Mouse (Mus musculus): ENCODE results near the gene Slc48a1. TPM values are rescaled to one million over a fixed set of nuclear protein-coding genes. Genes with fewer than 3 reads are reported as not detected.

Gene Slc48a1
- polyA plus RNA-seq (2016; fragmentation: Nextera tagmentation; extraction: Ambion mirVana), result 41.6 and 43.3 TPM in 2 replicates

- no peak for ATAC-seq (ENCODE audit: low FRiP score)
- Histone ChIP-seq H3K27me3 (peaks cover 23% of the 10 kb centered on the region), H3K4me2 (replicated peaks) (no peak within 1 kb of the TSS), H3K4me3 (no peak within 1 kb of the TSS), H3K4me1 (peaks cover 23% of the 10 kb centered on the region), H3K9ac (no peak within 1 kb of the TSS), H3K9me3 (replicated peaks) (no peaks in the 10 kb centered on the region), H3K36me3 (no peaks in the 10 kb centered on the region), H3K27ac (no peak within 1 kb of the TSS)
- 73% methylated on average over 8 of the region's 8 CpGs for WGBS
Measured at GRCm38 (mm10) chr15:97778311-97779098, at the start of gene Slc48a1. Slc48a1 (plus strand) TSS chr15:97778520.

GRCm38 (mm10) chr15:97728804-97729203 lies 49.5 kb upstream of the Slc48a1 start:
- Histone ChIP-seq H3K9me3 (replicated peaks) (no peaks in the 10 kb centered on the region; the same call in 1 of the 2 replicates), H3K4me1 (no peaks in the 10 kb centered on the region; the same call in 1 of the 2 replicates), H3K9ac (no peak overlapping the region), H3K4me3 (no peak overlapping the region), H3K27ac (no peak overlapping the region), H3K36me3 (no peaks in the 10 kb centered on the region), H3K27me3 (no peaks in the 10 kb centered on the region), H3K4me2 (replicated peaks) (no peak overlapping the region)
- ATAC-seq (ENCODE audit: low FRiP score), result no peak
- 66% methylated on average over 7 of the region's 7 CpGs for WGBS

- H3K27ac ChIP-seq, result no peak overlapping the region
- no peak overlapping the region for H3K4me3 ChIP-seq
- H3K9me3 ChIP-seq (replicated peaks), result no peaks in the 10 kb centered on the region; the same call in 1 of the 2 replicates
- WGBS, result 68% methylated on average over 6 of the region's 6 CpGs
- no peak overlapping the region for H3K4me2 ChIP-seq (replicated peaks)
- H3K9ac ChIP-seq, result no peak overlapping the region
- H3K36me3 ChIP-seq, result no peaks in the 10 kb centered on the region
- ATAC-seq (ENCODE audit: low FRiP score), result no peak
- H3K27me3 ChIP-seq, result no peaks in the 10 kb centered on the region
- no peaks in the 10 kb centered on the region; the same call in 1 of the 2 replicates for H3K4me1 ChIP-seq
Measured at GRCm38 (mm10) chr15:97730365-97730764, 48.0 kb upstream of the Slc48a1 start.

- Histone ChIP-seq H3K36me3 (no peaks in the 10 kb centered on the region), H3K27ac (no peak within 1 kb of the TSS), H3K9ac (no peak within 1 kb of the TSS), H3K27me3 (no peaks in the 10 kb centered on the region), H3K4me2 (replicated peaks) (no peak within 1 kb of the TSS), H3K4me3 (no peak within 1 kb of the TSS), H3K4me1 (no peaks in the 10 kb centered on the region; the same call in 1 of the 2 replicates), H3K9me3 (replicated peaks) (no peaks in the 10 kb centered on the region; the same call in 1 of the 2 replicates)
- ATAC-seq (ENCODE audit: low FRiP score), result no peak
- WGBS, result 86% methylated on average over 8 of the region's 8 CpGs
Measured at GRCm38 (mm10) chr15:97731111-97731510, 47.2 kb upstream of the Slc48a1 start, which contains the start of gene Endou. Endou (minus strand) TSS chr15:97731339.

GRCm38 (mm10) chr15:97731988-97732387 lies 46.3 kb upstream of the Slc48a1 start:
- no peak for ATAC-seq (ENCODE audit: low FRiP score)
- no peak overlapping the region for H3K9ac ChIP-seq
- H3K36me3 ChIP-seq, result no peaks in the 10 kb centered on the region
- no peak overlapping the region for H3K4me3 ChIP-seq
- 89% methylated on average over 11 of the region's 11 CpGs for WGBS
- no peaks in the 10 kb centered on the region; the same call in 1 of the 2 replicates for H3K4me1 ChIP-seq
- H3K4me2 ChIP-seq (replicated peaks), result no peak overlapping the region
- no peaks in the 10 kb centered on the region for H3K27me3 ChIP-seq
- no peaks in the 10 kb centered on the region; the same call in 1 of the 2 replicates for H3K9me3 ChIP-seq (replicated peaks)
- no peak overlapping the region for H3K27ac ChIP-seq

GRCm38 (mm10) chr15:97738923-97739322 lies 39.4 kb upstream of the Slc48a1 start:
- H3K27me3 ChIP-seq, result no peaks in the 10 kb centered on the region
- no peaks in the 10 kb centered on the region for H3K4me1 ChIP-seq
- no peak overlapping the region for H3K4me3 ChIP-seq
- no peak overlapping the region for H3K27ac ChIP-seq
- no peak overlapping the region for H3K4me2 ChIP-seq (replicated peaks)
- WGBS, result 94% methylated on average over 7 of the region's 7 CpGs
- H3K36me3 ChIP-seq, result no peaks in the 10 kb centered on the region
- ATAC-seq (ENCODE audit: low FRiP score), result no peak
- H3K9ac ChIP-seq, result no peak overlapping the region
- H3K9me3 ChIP-seq (replicated peaks), result 0 out of 2 replicates have a peak, but pooled peaks cover 4% of the 10 kb centered on the region

GRCm38 (mm10) chr15:97740283-97740732 lies 38.0 kb upstream of the Slc48a1 start:
- Histone ChIP-seq H3K9me3 (replicated peaks) (0 out of 2 replicates have a peak, but pooled peaks cover 4% of the 10 kb centered on the region), H3K9ac (no peak overlapping the region), H3K36me3 (no peaks in the 10 kb centered on the region), H3K4me3 (no peak overlapping the region), H3K27ac (no peak overlapping the region), H3K27me3 (no peaks in the 10 kb centered on the region), H3K4me2 (replicated peaks) (no peak overlapping the region), H3K4me1 (peaks cover 11% of the 10 kb centered on the region)
- 90% methylated on average over 9 of the region's 9 CpGs for WGBS
- no peak for ATAC-seq (ENCODE audit: low FRiP score)

- WGBS, result 84% methylated on average over 12 of the region's 12 CpGs
- no peak for ATAC-seq (ENCODE audit: low FRiP score)
- Histone ChIP-seq H3K27ac (no peak overlapping the region), H3K4me2 (replicated peaks) (no peak overlapping the region), H3K9ac (no peak overlapping the region), H3K27me3 (no peaks in the 10 kb centered on the region), H3K36me3 (no peaks in the 10 kb centered on the region), H3K4me1 (peaks cover 14% of the 10 kb centered on the region), H3K4me3 (no peak overlapping the region), H3K9me3 (replicated peaks) (0 out of 2 replicates have a peak, but pooled peaks cover 4% of the 10 kb centered on the region)
Measured at GRCm38 (mm10) chr15:97741662-97742061, 36.7 kb upstream of the Slc48a1 start.

GRCm38 (mm10) chr15:97742074-97742473 lies 36.2 kb upstream of the Slc48a1 start:
- H3K36me3 ChIP-seq, result no peaks in the 10 kb centered on the region
- H3K9ac ChIP-seq, result no peak overlapping the region
- no peaks in the 10 kb centered on the region for H3K27me3 ChIP-seq
- peaks cover 14% of the 10 kb centered on the region for H3K4me1 ChIP-seq
- 0 out of 2 replicates have a peak, but pooled peaks cover 4% of the 10 kb centered on the region for H3K9me3 ChIP-seq (replicated peaks)
- no peak for ATAC-seq (ENCODE audit: low FRiP score)
- no peak overlapping the region for H3K27ac ChIP-seq
- H3K4me3 ChIP-seq, result no peak overlapping the region
- H3K4me2 ChIP-seq (replicated peaks), result no peak overlapping the region
- WGBS, result 74% methylated on average over 7 of the region's 7 CpGs

GRCm38 (mm10) chr15:97742600-97742999 lies 35.7 kb upstream of the Slc48a1 start:
- ATAC-seq (ENCODE audit: low FRiP score), result no peak
- Histone ChIP-seq H3K27me3 (no peaks in the 10 kb centered on the region), H3K4me1 (peaks cover 14% of the 10 kb centered on the region), H3K9me3 (replicated peaks) (0 out of 2 replicates have a peak, but pooled peaks cover 4% of the 10 kb centered on the region), H3K9ac (no peak overlapping the region), H3K27ac (no peak overlapping the region), H3K4me3 (no peak overlapping the region), H3K36me3 (no peaks in the 10 kb centered on the region), H3K4me2 (replicated peaks) (no peak overlapping the region)
- WGBS, result 58% methylated on average over 4 of the region's 4 CpGs

GRCm38 (mm10) chr15:97743210-97743609 lies 35.1 kb upstream of the Slc48a1 start:
- Histone ChIP-seq H3K27me3 (no peaks in the 10 kb centered on the region), H3K4me1 (peaks cover 17% of the 10 kb centered on the region), H3K4me2 (replicated peaks) (no peak overlapping the region), H3K36me3 (no peaks in the 10 kb centered on the region), H3K9me3 (replicated peaks) (0 out of 2 replicates have a peak, but pooled peaks cover 4% of the 10 kb centered on the region), H3K4me3 (no peak overlapping the region), H3K9ac (no peak overlapping the region), H3K27ac (no peak overlapping the region)
- 85% methylated on average over 5 of the region's 5 CpGs for WGBS
- no peak for ATAC-seq (ENCODE audit: low FRiP score)

- Histone ChIP-seq H3K9me3 (replicated peaks) (0 out of 2 replicates have a peak, but pooled peaks cover 4% of the 10 kb centered on the region), H3K4me3 (no peak overlapping the region), H3K9ac (no peak overlapping the region), H3K4me2 (replicated peaks) (no peak overlapping the region), H3K27me3 (no peaks in the 10 kb centered on the region), H3K4me1 (peaks cover 24% of the 10 kb centered on the region), H3K36me3 (no peaks in the 10 kb centered on the region), H3K27ac (no peak overlapping the region)
- ATAC-seq (ENCODE audit: low FRiP score), result no peak
- WGBS, result 76% methylated on average over 11 of the region's 12 CpGs
Measured at GRCm38 (mm10) chr15:97743961-97744525, 34.3 kb upstream of the Slc48a1 start.

Measured in hindbrain, embryonic 12.5 days (tissue).